Mouse (Mus musculus) thymus, adult 18-20 months (tissue): ENCODE measurements around the gene Gkn2.

Experiments
- DNase-seq, 2 experiments: peaks; one replicate each; pipeline ENCODE4 v3.0.0; 2022; ENCODE audit warnings: mixed read lengths in 2 of 2

The Gkn2 gene

DNA sequence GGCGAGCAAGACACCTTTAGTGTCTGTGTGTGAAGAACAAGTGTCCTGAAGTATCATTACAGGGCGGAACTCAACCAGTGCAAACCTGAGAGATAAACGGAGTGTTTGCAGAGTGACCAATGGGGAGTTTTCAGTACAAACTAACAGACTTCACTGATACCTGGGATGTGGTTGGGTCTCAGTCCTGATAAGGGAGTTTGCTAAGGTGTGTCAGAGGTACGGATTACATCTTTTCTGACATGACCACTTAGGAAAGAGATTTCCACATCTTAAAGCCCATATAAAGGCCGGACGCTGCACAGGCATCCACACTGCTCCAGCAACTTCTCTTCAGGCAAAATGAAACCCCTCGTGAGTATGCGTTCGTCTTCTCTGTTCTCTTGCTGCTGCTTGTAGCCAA is at the start of gene Gkn2:
Gene Gkn2, plus strand, starts transcription at position 301 of the 400 bp plus-strand sequence.
- no peak for DNase-seq

DNA sequence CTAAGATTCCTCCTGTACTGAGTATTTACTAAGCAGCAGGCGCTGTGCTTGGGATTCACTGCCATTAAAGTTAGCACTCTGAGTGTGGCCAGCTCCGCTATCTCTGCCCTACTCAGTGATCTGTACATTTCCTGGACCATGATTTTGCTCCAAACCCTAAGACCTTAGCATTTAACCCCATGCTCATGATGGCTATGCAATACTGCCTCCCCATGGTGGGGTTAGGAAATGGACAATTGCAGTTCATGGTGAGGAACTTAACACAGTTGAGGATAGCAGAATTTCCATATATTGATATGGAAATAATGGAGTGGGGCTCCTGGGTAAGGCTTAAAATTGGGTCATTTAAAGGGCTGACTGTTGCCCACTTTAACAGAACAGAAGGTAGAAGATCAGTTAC is 49.8 kb upstream of the Gkn2 start:
- peak; percentile 7 to 21 for DNase-seq

DNA sequence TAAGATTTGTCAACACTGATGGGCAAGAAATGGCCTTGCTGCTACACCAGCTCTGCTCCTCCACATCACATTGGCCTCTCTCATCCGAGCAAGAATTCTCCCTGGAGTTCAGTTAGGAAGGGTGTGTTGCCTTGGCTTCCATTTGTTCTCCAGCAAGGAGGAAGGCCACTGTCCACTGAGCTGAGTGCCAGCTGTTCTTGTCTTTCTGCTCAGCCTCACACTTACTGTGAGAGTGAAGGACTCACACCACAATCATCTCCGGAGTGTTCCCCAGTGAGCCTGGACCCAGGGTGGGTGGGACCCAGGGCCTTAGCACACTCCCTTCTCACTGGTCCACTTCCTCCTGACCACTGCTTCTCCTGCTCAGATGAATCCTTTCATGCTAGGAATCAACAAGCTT is 46.2 kb upstream of the Gkn2 start:
- no peak for DNase-seq

DNA sequence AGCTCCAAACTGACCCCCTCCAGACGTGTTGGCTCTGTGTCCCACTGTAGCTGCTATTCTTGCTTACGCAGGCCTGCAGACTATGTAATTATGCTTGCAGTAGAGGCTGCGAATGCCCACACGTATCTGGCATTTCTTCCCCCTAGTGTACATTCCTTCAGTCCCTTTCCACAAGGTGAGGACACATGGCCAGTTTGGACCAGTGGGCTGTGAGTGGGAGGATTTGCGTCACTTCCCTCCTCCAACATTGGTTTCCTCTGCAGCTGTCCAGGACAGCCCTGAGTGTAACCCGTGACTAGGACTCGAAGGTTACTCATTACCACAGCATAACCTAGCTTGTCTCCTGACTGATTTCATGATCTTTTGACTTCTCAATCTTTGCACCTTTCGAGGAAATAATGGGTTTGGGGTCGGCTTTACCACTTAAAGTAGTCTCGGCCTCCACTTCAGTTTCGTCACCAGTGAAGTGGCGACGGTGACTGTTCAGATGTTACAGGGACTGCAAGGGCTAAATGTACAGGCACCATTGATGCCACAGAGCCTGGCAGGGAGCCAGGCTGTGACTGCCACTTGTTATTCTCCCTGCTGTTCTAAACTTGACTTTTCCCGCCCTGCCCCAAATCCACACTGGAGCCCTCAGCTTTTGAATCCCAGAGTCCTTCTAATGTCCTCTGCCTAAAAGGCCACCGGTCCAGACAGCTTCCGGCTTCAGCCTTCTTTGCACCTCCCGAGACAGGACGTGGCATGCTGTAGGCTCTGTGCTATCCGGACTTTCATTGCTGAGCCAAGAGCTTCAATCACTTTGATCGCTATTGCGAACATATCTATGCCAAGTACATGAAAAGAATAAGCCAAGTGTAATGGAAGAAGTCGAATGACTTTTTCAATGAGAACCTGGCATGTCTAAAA is 44.6 kb upstream of the Gkn2 start:
- no peak for DNase-seq

DNA sequence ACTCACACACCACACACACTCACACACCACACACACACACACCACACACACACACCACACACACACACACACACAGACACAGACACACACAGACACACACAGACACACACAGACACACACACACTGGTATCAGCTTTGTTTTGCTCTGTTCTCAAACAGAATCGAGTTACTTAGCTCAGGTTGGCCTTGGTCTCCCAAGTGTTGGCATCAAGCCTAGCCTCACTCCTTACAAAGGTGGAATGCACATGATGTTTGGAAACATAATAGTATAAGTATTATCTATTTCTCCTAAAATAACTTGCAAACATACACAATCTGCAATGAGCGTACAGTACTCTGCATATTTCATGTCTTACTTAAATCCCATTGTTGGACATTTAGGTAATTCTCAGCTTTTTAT is 40.8 kb upstream of the Gkn2 start:
- DNase-seq: no peak

DNA sequence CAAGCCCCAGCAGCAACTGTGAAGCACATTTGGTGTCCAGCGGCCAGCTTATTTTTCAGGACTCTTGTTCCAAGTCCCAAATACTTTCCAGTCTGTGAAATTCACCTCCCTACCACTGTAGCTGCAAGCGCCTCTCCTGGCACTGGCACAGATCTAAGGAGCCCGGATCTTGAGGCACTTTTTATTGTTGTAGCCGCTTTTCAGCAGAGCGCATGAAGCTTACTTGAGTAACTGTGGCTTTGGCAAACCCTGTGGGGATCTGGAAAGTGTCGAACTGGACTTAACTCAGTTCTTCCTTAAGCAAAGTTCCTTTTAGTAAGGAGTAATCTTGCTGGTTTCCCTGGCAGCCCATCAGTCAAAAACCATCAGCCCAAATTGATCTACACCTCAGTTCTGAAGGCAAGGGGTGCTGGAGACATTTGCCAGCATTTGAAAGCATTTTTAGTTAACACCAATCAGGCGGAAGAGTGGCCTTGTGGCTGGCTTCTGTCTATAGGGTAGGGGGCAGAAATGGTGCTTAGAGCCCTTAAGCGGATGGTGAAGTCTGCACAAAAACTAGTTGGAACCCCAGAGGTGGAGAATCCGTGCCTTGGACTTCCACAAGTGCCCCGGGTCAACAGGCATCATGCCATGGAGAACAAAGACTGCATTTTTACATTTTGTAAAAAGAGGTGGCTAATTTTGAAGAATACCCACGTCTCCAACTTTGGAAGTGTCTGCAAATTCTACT is 38.6 kb upstream of the Gkn2 start:
- no peak for DNase-seq

DNA sequence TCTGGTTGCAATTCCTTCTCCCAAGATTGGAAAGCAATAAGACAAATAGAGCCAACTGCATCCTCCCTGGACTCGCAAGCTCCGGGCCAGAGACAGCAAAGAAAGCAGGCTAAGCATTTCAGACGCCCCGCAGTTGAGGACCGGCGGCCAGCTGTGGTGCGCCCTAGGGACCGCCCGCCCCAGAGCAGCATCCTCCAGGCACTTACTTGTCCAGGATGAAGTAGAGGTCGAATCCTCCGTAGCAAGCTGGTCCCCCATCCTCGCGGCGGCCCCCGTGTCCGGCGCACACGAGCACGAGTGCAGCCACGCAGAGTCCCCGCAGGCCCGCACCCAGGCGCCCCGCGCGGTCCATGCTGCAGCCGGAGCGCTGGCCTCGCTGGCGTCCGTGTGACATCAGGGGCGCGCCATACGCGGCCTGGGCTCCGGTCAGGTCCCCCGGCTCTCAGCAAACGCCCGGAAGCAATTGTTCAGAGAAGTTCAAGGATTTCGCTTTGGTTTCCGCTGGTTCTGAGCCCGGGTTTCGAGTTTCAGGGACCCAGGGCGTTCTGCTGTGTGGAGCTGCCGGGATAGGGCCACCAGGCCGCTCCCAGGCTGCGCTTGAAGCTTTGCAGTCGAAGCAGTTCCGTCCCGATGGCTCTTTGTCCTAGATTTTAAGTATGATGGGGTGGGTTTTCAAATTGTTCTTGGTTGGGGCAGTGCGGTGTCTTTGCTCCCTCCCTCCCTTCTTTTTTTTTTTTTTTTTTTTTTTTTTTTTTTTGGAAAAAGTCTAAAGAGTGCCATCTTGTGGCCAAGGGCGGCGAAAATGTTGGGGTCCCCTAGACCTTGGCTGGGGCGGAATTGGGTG is 37.8 kb upstream of the Gkn2 start, which contains the start of gene Antxr1:
Gene Antxr1, minus strand, starts transcription at position 731 of the 844 bp plus-strand sequence.
- peak; percentile 7 to 9 for DNase-seq

DNA sequence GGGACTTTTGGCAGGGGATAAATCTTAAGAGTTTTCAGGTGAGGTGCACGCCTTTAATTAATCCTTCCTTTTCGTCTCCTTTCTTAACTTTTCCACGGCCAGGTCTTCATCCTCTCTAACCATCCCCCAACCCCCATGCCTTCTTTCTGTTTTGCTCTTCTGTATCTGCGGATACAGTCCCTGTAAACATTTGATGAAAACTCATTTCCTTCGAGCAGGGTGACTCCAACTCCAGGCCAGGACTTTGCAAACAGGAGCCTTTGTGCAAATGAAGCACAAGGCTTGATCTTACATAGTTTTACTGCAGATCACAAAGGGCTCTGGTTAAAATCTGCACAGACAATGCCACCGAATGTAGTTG is 37.2 kb upstream of the Gkn2 start:
- DNase-seq: no peak

DNA sequence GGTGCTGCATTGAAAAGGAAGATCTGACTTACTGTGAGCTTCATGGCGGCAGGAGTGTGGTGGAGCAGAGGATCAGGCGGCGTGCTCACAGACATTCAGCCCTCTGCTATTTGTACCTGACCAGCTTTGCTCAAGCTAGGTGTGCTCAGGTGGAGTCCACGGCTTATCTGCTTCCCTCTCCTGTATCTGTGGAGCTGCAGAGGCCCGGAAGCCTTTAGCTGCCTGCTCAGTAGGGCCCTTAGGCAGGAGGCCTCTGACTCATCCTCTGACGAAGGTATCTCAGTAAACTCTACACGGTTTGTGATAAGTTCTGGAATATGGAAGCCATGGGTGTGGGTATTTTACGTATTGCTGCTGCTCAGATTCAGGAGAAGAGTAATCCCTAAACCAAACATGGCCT is 22.3 kb upstream of the Gkn2 start, which contains the start of gene Gkn1:
Gene Gkn1, minus strand, starts transcription at position 114 of the 400 bp plus-strand sequence.
- no peak for DNase-seq

DNA sequence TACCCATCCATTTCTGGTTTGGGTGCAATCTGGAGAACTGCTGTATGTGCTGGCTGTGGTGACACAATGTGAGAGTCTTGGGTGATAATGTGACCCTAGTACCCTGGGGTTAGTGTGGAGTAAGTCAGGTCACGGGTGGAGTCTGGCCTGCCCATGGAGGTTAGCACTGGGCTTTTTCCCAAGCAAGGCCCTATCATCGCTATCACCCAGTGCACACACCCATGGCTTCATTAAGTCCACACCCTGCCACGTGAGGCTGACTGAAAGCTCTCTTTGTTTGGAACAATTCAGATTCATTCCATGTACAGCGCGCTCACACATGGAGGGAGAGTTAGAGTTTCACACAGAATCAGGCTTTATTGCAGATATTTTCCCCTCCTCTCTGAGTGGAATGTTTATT is 18.7 kb upstream of the Gkn2 start:
- no peak for DNase-seq

DNA sequence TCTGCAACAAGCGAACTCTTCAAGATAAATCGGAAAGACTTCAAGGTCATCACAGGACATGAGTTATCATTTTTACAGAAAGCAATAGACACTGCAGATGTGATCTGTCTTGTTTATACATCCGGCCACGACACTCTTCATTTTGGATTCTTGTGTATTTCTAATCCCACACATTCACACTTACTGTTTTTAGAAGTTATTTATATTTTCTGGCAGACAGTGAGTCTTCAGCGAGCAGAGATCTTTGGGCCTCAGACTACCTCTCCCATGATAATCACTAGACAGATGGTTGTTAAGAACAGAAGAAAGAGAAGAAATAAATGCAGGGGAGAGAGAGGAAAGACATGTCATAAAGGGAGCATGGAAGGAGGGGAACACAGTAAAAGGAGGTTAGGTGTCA is 3.9 kb upstream of the Gkn2 start:
- DNase-seq: no peak

DNA sequence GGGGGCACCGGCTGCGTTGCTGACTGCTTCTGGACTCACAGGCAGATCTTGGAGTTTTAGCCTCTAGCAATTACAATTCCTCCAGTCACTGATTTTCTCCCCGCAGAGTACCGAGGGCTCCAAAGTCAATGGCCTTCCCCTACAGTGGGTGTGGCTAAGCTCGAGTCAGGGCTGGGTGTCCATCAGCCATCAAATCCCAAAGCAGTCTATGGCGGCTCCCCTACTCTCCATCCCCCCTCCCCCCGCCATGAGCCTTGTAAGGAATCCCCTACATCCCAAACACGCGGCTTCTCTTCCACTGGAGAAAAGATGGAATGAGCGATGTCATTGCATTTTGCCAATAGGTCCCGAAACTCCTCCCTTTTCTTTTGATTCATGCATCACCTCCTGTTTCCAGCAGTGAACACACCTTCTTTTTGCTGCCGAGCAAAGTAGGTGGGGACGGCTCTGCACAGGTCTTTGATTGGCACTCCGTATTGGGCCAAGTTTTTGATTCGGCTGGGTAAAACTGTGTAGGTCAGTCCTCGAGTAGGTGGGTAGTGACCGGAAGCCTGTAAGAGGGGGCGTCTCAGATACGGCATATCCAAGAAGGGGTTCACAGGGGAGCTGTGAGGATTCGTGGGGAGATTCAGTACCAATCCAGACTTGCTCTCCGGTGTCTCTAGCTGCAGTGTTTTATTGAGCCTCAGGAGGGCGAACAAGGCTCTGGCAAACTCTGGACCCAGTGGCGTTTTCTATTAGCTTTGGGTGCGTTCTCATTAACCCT is 11.0 kb downstream of the Gkn2 start:
- DNase-seq: no peak

DNA sequence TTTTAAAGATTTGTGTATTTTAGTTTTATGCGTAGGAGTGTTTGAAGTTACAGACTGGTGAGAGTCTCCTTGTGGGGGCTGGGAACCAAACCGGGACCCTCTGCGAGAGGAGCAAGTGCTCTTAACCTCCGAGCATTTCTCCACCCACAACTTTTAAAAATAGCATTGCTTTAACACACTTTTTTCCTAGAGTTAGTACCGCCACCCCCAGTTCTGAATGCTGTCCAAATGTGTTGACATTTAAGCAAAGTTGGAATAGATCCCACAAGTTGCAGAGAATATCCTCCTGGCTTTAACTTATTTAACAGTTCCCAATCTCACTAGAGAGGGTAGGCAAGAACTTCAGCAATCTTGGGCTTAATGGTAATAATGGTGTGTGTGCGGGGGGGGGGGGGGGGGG is 11.6 kb downstream of the Gkn2 start:
- no peak for DNase-seq

DNA sequence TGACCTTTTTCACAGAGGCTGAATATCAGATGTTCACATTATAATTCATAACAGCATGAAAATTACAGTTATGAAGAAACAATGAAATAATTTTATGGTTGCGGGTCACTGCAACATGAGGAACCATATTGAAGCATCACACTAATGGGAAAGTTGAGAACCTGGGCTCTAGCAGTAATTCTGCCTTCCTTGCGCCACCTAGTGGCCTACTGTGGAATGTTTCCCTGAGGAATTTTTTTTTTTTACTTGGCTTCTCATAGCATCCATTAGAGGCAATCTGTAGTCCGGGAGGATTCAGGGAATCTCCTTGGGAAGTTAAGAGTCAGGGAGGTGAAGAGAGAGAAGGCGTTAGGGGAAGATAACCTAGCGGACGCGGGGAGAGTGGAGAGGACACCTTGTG is 13.0 kb downstream of the Gkn2 start:
- no peak for DNase-seq

DNA sequence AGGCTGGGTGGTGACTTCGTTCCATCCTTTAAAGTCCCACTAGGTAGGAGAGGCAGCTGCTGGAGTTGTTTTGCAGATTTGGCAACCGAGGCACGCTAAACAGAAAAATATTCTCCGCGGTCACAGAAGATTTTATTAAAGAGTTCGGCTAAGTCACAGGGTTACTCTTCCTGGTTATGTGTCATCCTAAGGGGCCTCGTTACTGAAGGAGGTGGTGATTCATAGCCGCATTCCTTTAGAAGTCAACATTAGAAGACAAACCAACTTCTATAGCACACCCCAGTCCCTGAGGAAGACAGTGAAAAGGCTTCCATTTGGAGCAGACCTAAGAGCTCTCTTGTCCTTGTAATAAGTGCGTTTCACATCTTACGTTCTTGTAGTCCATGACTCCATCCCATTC is 13.5 kb downstream of the Gkn2 start:
- no peak for DNase-seq

DNA sequence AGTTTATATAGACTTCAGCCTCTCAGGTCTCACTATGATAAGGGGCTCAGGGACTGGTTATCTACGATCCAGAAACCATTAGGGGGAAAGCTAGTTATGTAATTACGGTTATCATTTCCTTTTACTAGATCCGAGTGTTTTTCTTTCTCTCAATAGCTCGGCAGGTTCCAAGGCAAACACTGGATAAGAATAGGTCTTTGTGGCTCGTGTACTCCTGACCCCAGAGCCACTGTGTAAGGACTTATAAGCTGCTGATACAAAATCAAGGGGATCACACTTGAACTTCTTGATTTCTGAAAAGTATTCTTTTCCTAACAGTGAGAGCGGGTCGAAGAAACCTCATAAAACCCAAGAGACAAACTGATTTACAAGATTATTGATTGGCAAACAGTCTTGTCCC is 15.7 kb downstream of the Gkn2 start, which contains the start of gene Gkn3:
Gene Gkn3, minus strand, starts transcription at position 59 of the 400 bp plus-strand sequence.
- no peak for DNase-seq

DNA sequence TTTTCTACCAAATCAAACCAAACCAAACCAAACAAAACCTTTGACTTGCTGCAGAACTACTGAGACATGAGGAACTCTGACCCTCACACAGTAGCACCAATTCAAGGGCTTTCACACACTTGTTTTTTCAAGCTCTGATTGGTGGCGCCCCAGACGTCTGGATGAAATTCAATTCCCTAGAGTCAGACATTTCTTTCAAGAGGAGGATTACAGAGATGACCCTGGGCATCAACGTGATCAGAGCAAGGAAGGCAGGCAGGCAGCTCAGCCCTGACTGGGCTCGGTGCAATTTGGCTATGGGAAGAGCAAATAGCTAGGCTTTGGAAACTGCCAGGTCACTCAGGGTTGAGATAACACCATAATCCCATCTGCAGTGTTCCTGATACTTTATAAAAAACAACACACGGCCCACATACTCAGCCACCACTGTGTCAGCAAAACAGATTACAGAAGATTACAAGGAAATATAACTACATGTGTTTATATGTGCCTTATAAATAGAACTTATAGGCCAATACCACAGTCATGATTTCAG is 16.4 kb downstream of the Gkn2 start:
- no peak for DNase-seq

DNA sequence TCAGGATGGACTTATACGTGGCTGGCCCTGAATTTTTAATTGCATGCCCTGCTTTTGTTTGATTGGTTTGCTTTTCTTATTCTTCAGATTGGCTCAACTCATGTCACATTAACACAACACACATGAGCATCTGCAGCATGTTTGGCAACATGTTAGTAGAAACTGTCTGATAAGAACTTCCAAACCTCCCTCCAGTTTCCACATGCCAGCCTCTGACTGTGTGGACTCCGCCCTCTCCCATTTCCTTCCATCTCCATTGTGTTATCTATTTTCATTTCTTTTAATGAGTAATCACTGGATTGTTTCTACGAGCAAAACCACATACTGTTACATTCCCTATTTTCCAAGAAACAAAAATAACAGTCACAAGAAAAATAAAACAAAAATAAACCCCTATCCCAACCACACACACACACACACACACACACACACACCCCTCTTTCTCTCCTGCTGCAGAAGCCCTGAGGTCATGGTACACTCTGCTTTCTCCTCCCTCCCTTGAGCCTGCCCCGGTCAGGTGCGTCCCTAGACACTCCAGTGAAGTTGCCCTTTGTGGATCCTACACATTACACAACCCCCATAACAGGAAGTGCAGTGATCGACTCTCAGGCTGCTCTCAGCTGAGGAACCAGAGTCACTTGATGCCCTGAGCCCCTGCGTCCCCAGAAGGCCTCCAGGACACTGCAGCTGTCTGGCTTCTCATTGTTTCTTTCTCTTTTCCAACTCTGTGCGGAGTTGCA is 20.5 kb downstream of the Gkn2 start:
- DNase-seq: no peak

DNA sequence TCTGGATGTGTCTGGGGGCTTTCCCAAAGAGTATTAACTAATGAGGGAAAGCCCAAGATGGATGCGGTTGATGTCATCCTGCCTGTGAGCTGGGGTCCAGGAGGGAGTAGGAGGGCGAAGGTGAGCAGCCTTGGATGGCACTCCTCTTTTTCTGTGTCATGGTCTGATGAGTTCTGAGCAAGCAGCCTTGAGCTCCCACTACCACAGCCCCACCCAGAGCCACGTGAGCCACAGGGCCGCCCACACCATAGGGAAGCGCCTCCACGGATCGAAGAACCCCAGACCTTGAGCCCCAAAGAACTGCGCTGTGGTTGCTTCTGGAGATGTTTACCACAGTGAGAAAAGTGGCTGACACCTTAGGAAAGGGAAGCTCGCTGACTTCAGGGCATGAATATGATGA is 21.6 kb downstream of the Gkn2 start:
- no peak for DNase-seq

DNA sequence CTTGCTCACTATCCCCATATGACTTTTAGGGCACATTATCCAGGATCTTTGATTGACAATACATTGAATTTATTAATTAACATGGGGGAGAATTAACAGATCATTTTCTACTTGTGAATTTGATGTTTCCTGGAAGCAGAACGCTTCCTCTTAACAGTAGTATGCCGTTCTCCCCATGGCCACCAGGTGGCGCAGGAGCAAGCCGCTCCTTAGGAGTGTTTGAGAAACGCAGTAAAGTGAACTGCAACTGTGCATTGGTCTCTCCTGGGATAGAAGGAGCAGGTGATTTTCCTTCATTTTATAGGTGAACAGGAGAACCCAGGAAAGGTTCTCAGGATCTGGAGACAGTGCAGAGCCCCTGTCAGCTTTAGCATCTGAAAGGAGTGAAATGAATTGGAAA is 26.0 kb downstream of the Gkn2 start:
- DNase-seq: peak; percentile 39 to 42

DNA sequence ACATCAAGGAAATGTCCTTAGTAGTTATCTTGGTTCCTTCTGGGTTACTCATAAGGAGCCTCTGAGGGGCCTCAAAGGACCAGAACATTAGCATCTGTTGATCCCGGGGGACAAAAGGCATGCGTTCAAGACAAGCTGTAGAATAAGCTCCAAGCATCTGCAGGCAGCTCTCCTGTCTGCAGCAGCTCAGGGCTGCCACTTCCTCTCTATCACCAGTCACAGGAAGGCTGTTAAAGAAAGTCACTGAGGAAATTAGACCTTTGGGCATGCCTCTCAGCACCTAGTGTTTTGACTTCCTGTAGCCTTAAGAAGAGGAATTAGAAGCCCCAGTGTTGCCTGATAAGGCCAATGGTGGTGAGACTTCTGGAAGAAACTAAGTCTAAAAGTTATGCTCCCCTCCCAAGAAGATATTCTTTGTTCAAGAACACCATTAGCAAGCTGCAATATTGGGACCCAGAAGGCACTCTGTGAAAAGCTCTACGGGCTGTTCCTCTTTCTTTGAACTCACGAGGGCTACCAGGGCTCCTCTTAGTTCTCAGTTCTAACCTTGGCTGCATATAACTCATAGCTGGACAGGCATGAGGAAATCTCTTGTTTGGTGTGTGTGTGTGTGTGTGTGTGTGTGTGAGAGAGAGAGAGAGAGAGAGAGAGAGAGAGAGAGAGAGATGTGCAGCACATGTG is 26.9 kb downstream of the Gkn2 start:
- peak in 1 of 2 experiments; percentile 28 for DNase-seq
